Mouse (Mus musculus) splenic B cell, adult 2 months (primary cell): Measurements from ENCODE around the gene Inafm2.
A peak's percentile ranks its signal among the peaks of the same experiment; 100 is the strongest.

Experiments used
- DNase-seq: peaks from one replicate; pipeline ENCODE4 v3.0.0-alpha.2; 2011; ENCODE audit warnings: low read depth, low spot score
- H3K27me3 ChIP-seq: 2 replicates; pipeline ENCODE4 v1.6.1; 2012; ENCODE audit warnings: mild to moderate bottlenecking, low read length, moderate library complexity, mixed read lengths; ENCODE audit not compliant: control insufficient read depth, poor library complexity, insufficient read depth, severe bottlenecking
- H3K36me3 ChIP-seq: 2 replicates; pipeline ENCODE4 v1.6.1; 2012; ENCODE audit warnings: mild to moderate bottlenecking, low read length, moderate library complexity, mixed read lengths; ENCODE audit not compliant: control insufficient read depth, poor library complexity, insufficient read depth, severe bottlenecking

Inafm2 gene

DNA sequence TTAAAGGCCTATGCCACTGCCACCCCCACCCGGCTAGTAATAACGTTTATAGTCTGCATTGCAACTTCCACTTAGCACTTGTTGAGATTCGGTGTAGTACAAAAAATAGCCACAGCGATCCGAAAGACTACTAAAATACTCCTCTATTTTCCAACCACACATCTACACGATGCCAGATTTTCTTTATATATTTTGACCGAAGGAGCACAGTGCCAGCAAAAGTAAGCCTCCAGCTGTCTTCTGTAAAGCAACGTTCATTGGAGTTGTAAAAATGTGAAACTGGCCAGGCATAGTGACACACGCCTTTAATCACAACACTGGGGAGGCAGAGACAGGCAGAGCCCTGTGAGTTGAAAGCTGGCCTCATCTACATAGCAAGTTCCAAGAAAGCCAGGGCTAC, 4.4 kb upstream of the Inafm2 start:
- DNase-seq: no peak
- Histone ChIP-seq H3K36me3 (no peaks in the 10 kb centered on the region), H3K27me3 (no peaks in the 10 kb centered on the region)

DNA sequence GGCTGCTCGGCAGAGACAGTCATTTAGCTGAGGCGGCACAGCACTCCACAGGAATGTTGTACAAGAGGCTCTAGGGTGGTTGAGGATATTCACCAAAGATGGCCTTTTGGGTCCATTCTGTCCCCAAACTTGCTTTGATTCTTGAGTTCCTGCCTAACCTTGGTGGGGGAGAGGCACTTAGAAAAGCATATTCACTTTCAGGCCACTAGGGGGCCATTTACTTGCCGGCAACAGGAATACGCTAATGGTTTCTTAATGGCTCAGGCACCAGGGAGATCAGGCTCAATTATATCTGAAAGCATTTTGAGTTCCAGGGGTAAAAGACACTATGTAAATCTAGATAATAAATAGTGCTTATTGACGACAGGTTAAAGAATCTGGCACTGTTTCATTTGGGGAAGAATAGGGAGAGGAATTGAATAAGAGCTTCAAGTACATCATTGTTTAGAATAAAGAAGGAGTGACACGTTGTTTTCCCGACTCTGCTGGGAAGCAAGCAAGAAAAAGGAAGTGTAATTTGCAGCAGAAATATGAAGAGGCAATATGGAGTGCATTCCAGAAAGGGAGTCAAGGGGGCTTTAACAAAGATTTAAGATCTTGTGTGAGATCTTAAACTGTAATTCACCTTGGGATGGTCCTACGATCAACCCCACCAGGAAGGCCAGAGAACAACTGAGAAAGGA, 2.2 kb upstream of the Inafm2 start:
- Histone ChIP-seq H3K36me3 (no peaks in the 10 kb centered on the region), H3K27me3 (no peaks in the 10 kb centered on the region)
- peak; percentile 77 for DNase-seq

DNA sequence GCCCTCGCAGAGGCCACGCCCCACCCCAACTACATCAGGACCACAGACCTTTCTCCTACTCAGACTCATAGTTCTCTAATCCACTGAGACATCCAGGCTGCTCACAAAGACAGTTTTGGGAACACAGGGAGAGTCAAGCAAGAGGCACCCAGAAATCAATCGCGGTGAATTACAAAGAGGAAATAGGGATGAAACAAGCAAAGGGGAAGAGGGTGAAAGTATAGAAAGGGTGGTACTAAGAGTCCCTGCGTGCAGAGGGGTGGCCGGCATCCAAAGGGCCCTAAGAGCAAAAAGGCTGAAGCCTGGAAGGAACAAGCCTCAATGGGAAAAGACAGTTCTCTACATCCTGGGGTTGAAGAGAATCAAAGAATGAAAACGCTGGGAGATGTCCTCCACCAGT, 937 bp upstream of the Inafm2 start:
- DNase-seq: no peak
- Histone ChIP-seq H3K27me3 (no peaks in the 10 kb centered on the region), H3K36me3 (no peaks in the 10 kb centered on the region)

DNA sequence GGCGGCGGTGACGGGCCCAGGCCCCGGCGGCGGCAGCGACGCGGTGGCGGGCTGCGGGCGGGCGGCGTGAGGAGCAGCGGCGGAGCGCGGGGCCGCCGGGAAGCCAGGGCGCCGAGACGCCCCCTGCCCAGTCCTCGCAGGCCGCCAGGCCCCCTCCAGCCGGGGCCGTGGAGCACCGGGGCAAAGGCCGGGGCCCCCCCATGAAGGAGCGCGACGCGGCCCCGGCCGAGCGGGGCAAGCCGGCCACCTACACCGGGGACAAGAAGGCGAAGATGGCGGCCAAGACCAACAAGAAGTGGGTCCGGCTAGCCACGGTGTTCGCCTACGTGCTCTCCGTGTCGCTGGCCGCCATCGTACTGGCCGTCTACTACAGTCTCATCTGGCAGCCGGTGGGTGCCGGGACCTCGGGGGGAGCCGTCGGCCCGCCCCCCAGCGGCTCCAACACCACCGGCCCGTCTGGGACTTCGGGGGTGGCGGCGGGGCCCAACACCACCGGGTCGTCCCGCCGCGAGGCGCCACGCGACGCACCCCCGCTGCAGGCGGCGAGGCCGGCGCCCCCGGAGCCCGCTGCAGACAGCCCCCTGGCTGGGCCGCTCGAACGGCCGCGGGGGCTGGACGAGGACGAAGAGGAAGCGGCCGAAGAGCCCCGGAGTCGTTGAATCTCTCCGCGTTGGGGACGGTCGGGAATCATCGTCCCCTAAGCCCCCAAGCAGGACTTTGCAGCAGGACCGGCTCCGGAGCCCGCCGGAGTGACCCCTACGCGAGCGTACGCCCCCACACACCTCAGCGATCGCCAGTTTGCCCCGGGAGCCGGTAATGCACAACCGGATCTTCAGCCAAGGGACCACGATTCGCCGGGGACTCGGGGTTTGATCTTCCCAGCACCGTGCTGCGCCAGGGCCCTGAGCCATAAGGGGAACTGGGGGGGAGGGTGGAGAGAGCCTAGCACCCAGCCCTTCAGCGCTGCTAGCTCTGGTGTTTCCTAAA, 650 bp downstream of the Inafm2 start:
- peak; percentile 47 for DNase-seq
- Histone ChIP-seq H3K27me3 (no peaks in the 10 kb centered on the region), H3K36me3 (no peaks in the 10 kb centered on the region)

DNA sequence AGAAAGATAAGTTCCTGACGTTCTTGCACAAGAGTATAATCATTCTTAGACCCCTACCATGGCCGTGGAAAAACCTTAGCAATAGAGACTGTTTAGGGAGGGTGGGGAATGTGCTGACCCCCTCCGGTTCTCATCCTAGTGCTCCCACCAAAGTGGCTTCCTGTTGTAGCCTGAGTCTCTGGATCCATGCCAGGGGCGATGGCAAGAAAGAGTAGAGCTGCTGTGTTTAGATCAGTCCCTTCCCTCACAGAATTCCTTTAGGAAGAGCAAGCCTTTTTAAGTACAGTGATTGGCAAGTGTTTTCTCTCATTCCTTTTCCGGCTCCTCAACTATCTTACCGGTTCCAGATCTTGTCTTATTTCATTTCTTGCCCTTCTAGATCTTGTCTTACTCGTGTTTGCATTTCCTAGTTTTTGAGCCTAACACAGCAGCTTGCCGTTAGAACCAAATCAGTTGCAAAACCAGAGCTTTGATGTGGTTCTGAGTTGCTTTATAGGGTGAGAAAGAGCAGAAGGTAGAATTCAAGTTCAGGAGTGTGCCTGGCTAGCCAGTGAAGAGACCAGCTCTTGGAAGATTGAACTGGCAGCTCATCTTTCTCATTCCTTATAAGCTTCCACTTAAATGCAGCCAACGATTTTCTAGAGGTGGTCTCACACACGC, 1.9 kb downstream of the Inafm2 start:
- no peaks in the 10 kb centered on the region for H3K27me3 ChIP-seq
- no peak for DNase-seq
- H3K36me3 ChIP-seq: no peaks in the 10 kb centered on the region

DNA sequence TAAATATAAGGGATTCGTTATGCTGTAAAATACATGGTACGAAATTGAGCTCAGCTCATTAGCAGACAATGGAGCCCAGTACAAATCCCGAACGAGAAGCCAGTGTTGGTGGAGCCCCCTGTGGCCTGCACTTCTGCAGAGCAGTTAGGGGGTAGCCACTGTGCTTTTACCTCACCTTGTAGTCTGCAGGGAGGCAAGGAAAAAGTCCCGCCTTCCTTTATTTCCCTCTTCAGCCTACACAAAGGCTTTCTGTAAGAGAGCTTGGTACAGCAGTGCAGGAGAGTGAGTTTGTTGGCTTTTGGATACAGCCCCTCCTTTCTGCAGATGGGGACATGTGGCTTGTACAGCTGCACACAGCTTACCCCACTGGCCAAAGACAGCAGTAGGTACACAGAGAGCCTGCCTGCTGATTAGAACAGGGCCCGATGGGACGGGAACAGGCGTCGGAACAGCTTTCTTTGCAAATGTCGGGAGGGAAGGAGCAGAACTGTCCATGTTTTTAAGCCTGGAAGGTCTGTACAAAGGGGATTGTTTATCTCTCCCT, 3.9 kb downstream of the Inafm2 start:
- Histone ChIP-seq H3K27me3 (no peaks in the 10 kb centered on the region), H3K36me3 (no peaks in the 10 kb centered on the region)
- no peak for DNase-seq

DNA sequence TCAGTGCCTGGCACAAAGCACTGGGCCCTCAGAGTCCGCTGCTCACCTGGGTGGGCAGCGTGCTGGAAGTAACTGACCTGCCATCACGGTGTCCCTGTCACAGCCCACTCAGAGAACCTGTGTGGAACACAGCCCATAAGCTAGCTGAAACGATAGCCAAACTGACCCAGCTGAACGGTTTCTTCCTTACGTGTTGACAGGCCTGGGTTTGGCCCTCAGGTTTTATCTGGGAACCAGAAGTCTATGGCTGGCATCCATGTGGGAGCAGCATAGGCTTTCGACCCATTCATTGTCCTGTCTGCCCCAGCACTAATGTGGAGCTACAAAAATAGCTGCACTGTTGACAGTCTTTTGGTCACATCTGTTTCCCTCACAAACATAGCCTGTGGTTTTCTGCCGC, 4.9 kb downstream of the Inafm2 start:
- no peaks in the 10 kb centered on the region for H3K27me3 ChIP-seq
- DNase-seq: no peak
- no peaks in the 10 kb centered on the region for H3K36me3 ChIP-seq

DNA sequence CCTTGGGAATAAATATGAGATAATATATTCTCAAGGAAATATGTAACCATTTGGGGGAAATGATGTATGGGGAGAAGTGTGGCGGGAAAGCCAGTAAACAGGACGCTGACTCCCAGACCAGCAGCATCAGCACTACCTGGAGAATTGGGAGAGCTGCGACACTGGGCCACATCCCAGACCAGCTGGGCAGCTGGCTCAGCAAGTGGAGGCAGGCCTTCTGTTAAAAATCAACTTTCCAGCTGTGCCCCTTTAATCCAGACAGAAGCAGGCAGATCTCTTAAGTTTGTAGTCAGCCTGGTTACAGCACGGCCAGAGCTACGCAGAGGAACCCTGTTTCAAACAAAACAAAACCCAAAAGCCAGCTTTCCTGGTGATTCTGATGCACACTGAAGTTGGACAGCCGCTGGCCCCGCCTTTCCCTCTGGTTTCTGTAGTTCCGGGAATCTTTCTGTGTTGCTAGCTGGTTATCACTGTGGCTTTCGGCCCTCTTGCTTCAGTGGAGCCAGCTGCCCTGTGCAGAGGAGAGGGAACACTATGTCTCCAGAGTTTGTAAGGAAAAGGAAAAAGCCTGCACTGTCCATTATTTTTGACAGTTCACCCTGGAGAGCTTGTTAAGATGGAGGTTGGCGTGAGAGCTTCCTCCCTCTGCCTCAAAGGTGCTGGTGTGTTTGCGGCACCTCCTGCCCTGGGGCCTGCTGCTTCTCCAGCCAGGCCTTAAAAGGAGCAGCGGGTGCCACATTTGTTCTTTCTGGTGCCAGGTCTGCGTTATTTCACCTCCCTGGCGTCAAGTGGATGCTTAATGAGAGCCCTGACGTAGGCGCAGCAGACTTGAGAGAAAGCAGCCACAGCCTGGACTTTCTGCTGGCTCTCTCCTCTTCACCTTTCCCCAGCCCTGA, 6.6 kb downstream of the Inafm2 start:
- Histone ChIP-seq H3K36me3 (no peaks in the 10 kb centered on the region), H3K27me3 (no peaks in the 10 kb centered on the region)
- no peak for DNase-seq

DNA sequence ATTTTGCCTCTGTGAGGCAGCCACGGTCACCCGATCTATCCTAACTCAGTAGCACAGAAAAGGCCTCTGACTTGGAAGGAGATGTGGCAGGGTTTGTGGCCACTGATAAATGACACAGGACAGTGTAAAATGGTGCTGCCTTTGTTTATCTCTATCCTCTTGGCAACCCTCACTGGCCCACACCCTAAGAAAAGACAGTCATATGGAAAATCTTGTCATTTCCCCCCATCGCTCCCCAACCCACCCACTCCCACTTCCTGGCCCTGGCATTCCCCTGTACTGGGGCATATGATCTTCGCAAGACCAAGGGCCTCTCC, 7.2 kb downstream of the Inafm2 start:
- H3K27me3 ChIP-seq: no peaks in the 10 kb centered on the region
- DNase-seq: no peak
- no peaks in the 10 kb centered on the region for H3K36me3 ChIP-seq

DNA sequence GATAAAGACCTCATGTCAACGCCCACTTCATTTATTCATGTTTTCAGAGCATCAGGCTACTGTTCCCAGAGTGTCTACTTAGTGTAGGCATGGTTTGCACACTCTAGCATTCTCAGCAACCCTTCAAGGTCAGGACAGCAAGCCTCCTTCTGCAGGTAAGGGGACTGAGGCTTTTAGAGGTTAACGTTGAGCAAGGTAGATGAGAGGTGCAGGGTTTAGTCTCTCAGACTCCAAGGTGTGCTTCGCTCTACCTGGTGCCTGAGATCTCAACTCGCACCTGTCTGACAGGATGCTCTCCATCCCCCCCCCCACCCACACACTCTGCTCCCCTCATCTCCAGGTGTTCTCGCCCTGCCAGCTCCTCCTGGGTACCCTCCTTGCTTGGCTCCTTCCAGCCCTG, 8.6 kb downstream of the Inafm2 start:
- no peaks in the 10 kb centered on the region for H3K27me3 ChIP-seq

DNA sequence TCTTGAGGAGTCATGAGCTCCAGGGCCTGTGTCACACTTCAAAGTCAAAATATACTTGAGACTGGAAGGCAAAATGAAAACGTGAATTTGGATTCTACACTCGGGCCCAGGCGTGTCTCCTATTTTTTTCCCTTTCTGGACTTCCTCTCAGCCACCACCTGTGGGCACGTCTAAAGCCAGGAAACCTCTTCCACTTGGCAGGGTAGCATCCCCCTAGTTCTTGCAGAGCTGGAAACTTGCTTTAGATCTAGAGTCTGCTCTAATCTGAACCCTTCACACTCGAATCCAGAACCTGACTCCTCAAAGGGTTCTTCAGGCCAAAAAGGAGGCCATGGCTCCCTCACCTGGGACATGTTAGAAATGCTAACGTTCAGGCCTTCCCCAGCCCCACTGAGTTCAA, 9.8 kb downstream of the Inafm2 start:
- no peak for DNase-seq
- Histone ChIP-seq H3K36me3 (no peaks in the 10 kb centered on the region), H3K27me3 (no peaks in the 10 kb centered on the region)

More for the DNA sequence above, 8.6 kb downstream of the Inafm2 start:
- DNase-seq: no peak
- no peaks in the 10 kb centered on the region for H3K36me3 ChIP-seq

DNA sequence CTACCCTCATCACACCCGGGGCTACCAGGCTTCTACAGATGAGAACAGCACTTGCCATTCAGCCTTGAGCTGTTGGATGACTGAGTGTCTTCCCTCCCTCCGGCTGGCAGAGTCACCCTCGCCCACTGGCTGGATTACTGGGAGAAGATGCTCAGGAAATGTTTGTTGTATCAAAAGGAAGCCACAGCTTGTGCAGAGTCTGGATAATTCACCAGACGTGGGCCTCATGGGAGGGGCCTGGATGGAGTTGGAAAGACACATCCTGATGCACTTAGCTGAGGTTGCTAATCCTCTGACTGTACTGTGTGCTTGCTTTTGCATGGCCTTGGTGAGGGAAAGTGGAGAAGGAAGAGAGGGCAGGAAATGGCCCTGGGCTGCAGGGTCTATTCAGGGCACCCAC, 10.5 kb downstream of the Inafm2 start:
- no peaks in the 10 kb centered on the region for H3K36me3 ChIP-seq
- DNase-seq: no peak
- no peaks in the 10 kb centered on the region for H3K27me3 ChIP-seq

DNA sequence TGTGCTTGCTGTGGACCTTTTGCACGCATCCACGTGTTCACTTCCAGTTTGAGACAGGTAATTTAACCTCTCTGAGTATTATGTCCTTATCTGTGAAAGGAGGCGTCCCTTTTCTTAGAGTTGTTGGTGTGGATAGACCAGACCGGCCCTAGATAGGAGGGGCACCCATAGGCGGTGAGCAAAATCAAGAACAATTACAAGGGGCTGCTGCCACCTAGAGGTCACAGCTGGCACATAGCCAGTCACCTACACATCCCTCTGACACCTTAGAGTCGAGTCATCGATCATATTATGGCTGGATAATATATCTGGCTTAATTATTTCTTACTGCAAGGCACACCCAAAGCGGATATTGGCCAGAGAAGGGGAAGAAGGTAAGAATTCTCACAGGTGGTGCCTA, 14.3 kb downstream of the Inafm2 start:
- peak; percentile 90 for DNase-seq
- no peaks in the 10 kb centered on the region for H3K27me3 ChIP-seq
- no peaks in the 10 kb centered on the region for H3K36me3 ChIP-seq

DNA sequence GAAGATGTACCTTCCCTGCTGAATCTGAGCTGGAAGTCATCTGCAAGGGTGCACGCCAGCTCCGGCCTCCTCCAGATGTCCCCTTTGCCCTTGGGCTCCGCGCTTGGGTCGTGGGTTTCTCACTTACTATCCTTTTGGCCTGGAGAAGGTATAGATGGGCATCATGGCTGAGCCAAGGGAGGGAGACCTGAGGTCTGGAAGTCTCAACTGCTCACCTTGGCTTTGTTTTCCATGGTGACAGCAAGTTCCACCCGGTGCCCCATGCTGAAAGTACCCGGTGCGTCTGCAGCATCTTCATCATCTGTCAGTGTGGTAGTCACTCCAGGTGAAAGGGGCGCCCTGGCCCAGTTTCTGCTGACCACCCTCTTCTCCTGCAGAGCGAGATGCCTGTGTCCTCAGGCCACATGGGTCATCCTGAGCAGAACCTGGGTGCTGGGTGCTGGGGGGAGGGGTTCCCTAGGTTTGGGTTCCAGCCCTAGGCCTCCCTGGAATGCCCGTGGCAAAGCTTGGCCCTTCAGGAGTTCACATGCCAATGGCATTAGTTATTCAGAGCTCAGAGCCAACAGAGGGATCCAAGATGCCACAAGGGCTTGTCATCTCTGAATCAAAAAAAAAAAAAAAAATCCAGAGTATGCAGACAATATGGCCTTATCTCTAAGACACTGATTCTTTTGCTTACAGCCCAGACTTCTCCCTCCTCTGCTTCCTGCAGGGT, 14.9 kb downstream of the Inafm2 start:
- Histone ChIP-seq H3K36me3 (no peaks in the 10 kb centered on the region), H3K27me3 (no peaks in the 10 kb centered on the region)
- no peak for DNase-seq
